Mouse (Mus musculus) effector memory CD4-positive, alpha-beta T cell, adult 5 months (primary cell): Measurements from ENCODE around the gene 1700028J19Rik. TPM values are rescaled to one million over a fixed set of nuclear protein-coding genes. Genes with fewer than 3 reads are reported as not detected.

ENCODE experiments used
- polyA plus RNA-seq: library from polyadenylated mRNA; unstranded; fragments of 100-300 nt; shearing (Covaris generic); gene quantifications from one replicate; pipeline ENCODE4 v1.2.1, GENCODE M21; 2017

The 1700028J19Rik gene
- polyA plus RNA-seq, result 0.85 TPM

GRCm38 (mm10) chr7:44246055-44246983, at the start of gene 1700028J19Rik, which contains the start of gene 2410002F23Rik:
Gene 1700028J19Rik, minus strand, starts transcription at chr7:44246695.
Gene 2410002F23Rik, plus strand, starts transcription at chr7:44246722.

DNA sequence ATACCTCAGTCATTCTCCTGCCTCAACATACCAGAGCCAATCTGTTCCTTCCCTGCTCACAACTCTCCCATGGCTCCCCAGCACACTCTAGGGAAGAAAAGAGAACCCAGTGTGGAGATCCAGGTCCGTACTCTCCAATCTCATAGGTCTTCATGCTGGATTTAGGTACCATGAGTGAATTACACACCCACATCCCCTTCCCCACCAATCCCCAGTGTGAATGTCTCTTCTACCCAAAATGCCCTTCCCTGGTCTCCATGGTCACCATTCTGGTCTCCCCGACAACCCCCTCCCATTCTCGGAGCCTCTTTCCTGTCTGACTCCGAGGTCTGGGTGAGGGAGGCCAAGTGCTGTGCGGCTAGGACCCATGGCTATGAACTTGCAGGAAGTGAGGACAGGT, 14.7 kb upstream of the 1700028J19Rik start, which contains the start of gene Gm15517:
Gm15517 (plus strand) TSS at position 301 of the 400 bp plus-strand sequence.

GRCm38 (mm10) chr7:44257278-44257677, 10.8 kb upstream of the 1700028J19Rik start, which contains the start of gene Acp4:
Gene Acp4, minus strand, starts transcription at chr7:44257378.

GRCm38 (mm10) chr7:44235909-44236308, 10.6 kb downstream of the 1700028J19Rik start, which contains the start of gene Gm36864:
Gene Gm36864, plus strand, starts transcription at chr7:44236177.

DNA sequence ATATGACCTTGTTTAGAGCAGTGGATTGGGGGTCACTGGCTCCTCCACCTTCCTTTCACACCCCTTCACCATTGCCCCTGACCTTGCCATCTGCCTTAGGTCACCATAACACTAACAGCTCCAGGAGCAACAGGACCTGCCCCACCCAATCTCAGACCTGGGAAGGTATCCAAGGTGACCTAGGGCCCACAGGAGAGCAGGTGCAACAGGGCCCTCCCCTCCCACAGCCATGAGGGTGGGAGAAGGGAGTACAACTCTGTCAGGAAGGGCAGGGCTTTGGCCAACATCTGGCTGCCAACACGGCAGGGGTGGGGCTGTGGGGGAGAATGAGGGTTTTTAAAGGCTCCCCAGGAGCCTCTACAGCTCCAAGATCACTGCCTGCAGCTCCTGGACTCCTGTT, 21.4 kb downstream of the 1700028J19Rik start, which contains the start of gene Klk1:
Klk1 (plus strand) TSS at position 285 of the 400 bp plus-strand sequence.

DNA sequence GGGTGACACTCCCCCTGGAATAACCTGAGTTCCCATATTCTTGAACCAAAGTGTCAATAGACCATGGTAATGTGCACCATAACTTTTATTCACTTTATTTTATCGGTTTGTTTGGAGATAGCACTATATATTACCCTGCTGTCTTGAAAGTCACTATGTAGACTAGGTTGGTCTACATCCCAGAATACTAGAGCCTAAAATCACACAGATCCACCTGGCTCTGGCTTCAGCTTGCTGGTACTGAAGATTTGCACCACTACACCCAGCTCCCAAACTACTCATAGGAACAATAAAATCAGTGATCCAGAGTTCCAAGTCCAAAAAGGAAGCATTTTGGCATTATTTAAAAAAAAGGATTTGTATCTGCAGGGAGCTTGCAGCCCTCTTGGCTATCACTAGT, 30.9 kb downstream of the 1700028J19Rik start, which contains the start of gene Klk1b5:
Klk1b5 (plus strand) TSS at position 301 of the 400 bp plus-strand sequence.

GRCm38 (mm10) chr7:44207135-44207534, 39.4 kb downstream of the 1700028J19Rik start, which contains the start of gene Klk1b4:
Gene Klk1b4, plus strand, starts transcription at chr7:44207435.

DNA sequence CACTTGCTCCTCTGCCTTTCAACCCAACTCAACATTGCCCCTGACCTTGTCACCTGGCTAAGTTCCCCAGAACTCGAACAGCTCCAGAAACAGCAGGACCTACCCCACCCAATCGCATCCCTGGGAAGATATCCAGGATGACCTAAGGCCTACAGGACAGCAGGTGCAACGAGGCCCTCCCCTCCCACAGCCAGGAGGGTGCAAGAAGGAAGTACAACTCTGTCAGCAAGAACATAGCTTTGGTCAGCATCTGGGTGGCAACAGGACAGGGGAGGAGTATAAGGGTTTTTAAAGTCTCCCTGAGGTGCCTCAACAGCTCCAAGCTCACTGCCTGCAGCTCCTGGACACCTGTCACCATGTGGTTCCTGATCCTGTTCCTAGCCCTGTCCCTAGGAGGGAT, 48.6 kb downstream of the 1700028J19Rik start, which contains the start of gene Klk1b3:
Klk1b3 (plus strand) TSS at position 301 of the 400 bp plus-strand sequence.

GRCm38 (mm10) chr7:44187936-44188335, 58.6 kb downstream of the 1700028J19Rik start, which contains the start of gene Klk1b24:
Gene Klk1b24, plus strand, starts transcription at chr7:44188236.

Other genes with a start within 250 kb of the 1700028J19Rik start
- not detected for gene Klk1b26, start 234.5 kb downstream of the 1700028J19Rik start, polyA plus RNA-seq
- not detected for gene Klk1b27, start 194.4 kb downstream of the 1700028J19Rik start, polyA plus RNA-seq
- not detected for gene Klk1b21, start 144.4 kb downstream of the 1700028J19Rik start, polyA plus RNA-seq
- gene Klk1b22, start 134.0 kb downstream of the 1700028J19Rik start, polyA plus RNA-seq, result not detected
- gene Klk1b16, start 109.9 kb downstream of the 1700028J19Rik start, polyA plus RNA-seq, result not detected
- not detected for gene Klk1b24, start 58.5 kb downstream of the 1700028J19Rik start, polyA plus RNA-seq
- gene Klk1b3, start 48.5 kb downstream of the 1700028J19Rik start, polyA plus RNA-seq, result not detected
- gene Klk1b4, start 39.3 kb downstream of the 1700028J19Rik start, polyA plus RNA-seq, result not detected
- not detected for gene Klk1b5, start 30.8 kb downstream of the 1700028J19Rik start, polyA plus RNA-seq
- not detected for gene Klk1, start 21.3 kb downstream of the 1700028J19Rik start, polyA plus RNA-seq
- not detected for gene Gm36864, start 10.5 kb downstream of the 1700028J19Rik start, polyA plus RNA-seq
- gene 2410002F23Rik, start within 50 bp of the 1700028J19Rik start, polyA plus RNA-seq, result 192 TPM
- not detected for gene Acp4, start 10.7 kb upstream of the 1700028J19Rik start, polyA plus RNA-seq
- not detected for gene Gm15517, start 14.8 kb upstream of the 1700028J19Rik start, polyA plus RNA-seq
- 0.12 TPM for gene Clec11a, start 60.2 kb upstream of the 1700028J19Rik start, polyA plus RNA-seq
- 0.47 TPM for gene Shank1, start 63.6 kb upstream of the 1700028J19Rik start, polyA plus RNA-seq
- 0.77 TPM for gene Syt3, start 137.4 kb upstream of the 1700028J19Rik start, polyA plus RNA-seq
- gene 1700008O03Rik, start 139.1 kb upstream of the 1700028J19Rik start, polyA plus RNA-seq, result not detected
- gene Lrrc4b, start 182.3 kb upstream of the 1700028J19Rik start, polyA plus RNA-seq, result not detected
- gene Aspdh, start 218.7 kb upstream of the 1700028J19Rik start, polyA plus RNA-seq, result not detected
- 71.6 TPM for gene Josd2, start 221.3 kb upstream of the 1700028J19Rik start, polyA plus RNA-seq
- 178 TPM for gene Emc10, start 249.8 kb upstream of the 1700028J19Rik start, polyA plus RNA-seq
- gene Fam71e1, start 249.9 kb upstream of the 1700028J19Rik start, polyA plus RNA-seq, result 1.00 TPM